Mouse (Mus musculus) lung, postnatal 0 days (tissue): Measurements from ENCODE around the gene Wscd1. TPM values are rescaled to one million over a fixed set of nuclear protein-coding genes. Genes with fewer than 3 reads are reported as not detected.

ENCODE experiments used
- ATAC-seq: fragments of 200-750 bp; cut with Nextera tagmentation; 2 replicates; pipeline ENCODE4 v1.8.0; 2017; ENCODE audit warnings: moderate library complexity
- DNase-seq: peaks from one replicate; pipeline ENCODE4 v3.0.0-alpha.2; 2016; ENCODE audit warnings: low spot score
- H3K27ac ChIP-seq: fragments of 300-500 bp; sonication (generic); 2 replicates; pipeline ENCODE4 v1.5.1; 2014; ENCODE audit warnings: antibody characterized with exemption, mild to moderate bottlenecking, low read length, mixed read lengths
- H3K27me3 ChIP-seq: fragments of 300-500 bp; sonication (generic); replicated peaks from 2 replicates; pipeline ENCODE4 v1.6.1; 2014; ENCODE audit warnings: low read length, mixed read lengths; ENCODE audit not compliant: insufficient read depth
- H3K36me3 ChIP-seq: fragments of 300-500 bp; sonication (generic); 2 replicates; pipeline ENCODE4 v1.6.1; 2014; ENCODE audit warnings: low read length, mixed read lengths; ENCODE audit not compliant: insufficient read depth
- H3K4me1 ChIP-seq: fragments of 300-500 bp; sonication (generic); 2 replicates; pipeline ENCODE4 v1.6.1; 2014; ENCODE audit warnings: antibody characterized with exemption, low read depth, low read length, mixed read lengths; ENCODE audit not compliant: insufficient read depth
- H3K4me2 ChIP-seq: fragments of 300-500 bp; sonication (generic); replicated peaks from 2 replicates; pipeline ENCODE4 v1.6.1; 2014; ENCODE audit warnings: low read depth, mild to moderate bottlenecking, low read length, moderate library complexity, mixed read lengths
- H3K4me3 ChIP-seq: fragments of 300-500 bp; sonication (generic); 2 replicates; pipeline ENCODE4 v1.5.1; 2014; ENCODE audit warnings: low read depth, low read length
- H3K9ac ChIP-seq: fragments of 300-500 bp; sonication (generic); replicated peaks from 2 replicates; pipeline ENCODE4 v1.6.1; 2014; ENCODE audit warnings: low read depth, mild to moderate bottlenecking
- H3K9me3 ChIP-seq: fragments of 300-500 bp; sonication (generic); 2 replicates; pipeline ENCODE4 v1.6.1; 2016; ENCODE audit warnings: low read length, mixed read lengths
- CTCF ChIP-seq: IDR thresholded peaks from 2 replicates; pipeline ENCODE4 v1.5.1; 2016; ENCODE audit warnings: antibody characterized with exemption, mild to moderate bottlenecking
- EP300 ChIP-seq: IDR thresholded peaks from 2 replicates; pipeline ENCODE4 v1.6.1; 2016; ENCODE audit warnings: antibody characterized with exemption, mild to moderate bottlenecking, control low read depth
- WGBS: fragments of 180-500 bp; shearing (Covaris S2); extraction: QIAGEN DNeasy Blood & Tissue Kit; methylation state at CpG from one replicate; pipeline ENCODE4 v1.1.7; 2014; 5-methylcytosine and 5-hydroxymethylcytosine counted together
- polyA plus RNA-seq: library from polyadenylated mRNA; unstranded; fragments of >200 nt; fragmentation: Nextera tagmentation; extraction: Ambion mirVana; gene quantifications from 2 replicates; pipeline ENCODE4 v1.2.1, GENCODE M21; 2015

Wscd1 gene
- polyA plus RNA-seq, 1 experiment from 2014 or later = 15.4 TPM

DNA sequence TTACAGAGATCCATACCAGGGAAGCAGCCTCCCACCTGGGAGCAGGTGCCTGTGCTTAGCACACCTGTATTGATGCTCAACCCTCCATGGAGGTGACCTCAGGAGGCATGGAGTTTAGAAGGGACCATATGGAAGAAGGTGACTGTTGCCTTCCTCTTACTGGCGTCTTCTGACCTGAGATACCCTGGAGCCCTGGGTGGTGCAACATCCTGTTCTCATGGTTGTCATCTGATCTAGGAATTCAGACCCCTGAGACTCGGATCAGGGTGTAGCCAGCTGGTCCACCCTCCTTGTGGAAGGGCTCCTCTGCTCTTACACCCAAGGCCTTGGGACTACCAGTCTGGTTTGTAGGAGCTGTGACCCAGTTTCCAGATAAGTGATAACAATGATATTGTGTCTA is 15.0 kb downstream of the Wscd1 start:
- WGBS = 67% methylated on average over 2 of the region's 2 CpGs
- TF ChIP-seq CTCF (no peak), EP300 (no peak)

GRCm38 (mm10) chr11:71765335-71765734 is 15.6 kb downstream of the Wscd1 start:
- Histone ChIP-seq H3K4me1 (no peaks in the 10 kb centered on the region), H3K4me2 (no peak overlapping the region), H3K9me3 (no peaks in the 10 kb centered on the region), H3K4me3 (no peak overlapping the region), H3K27ac (no peak overlapping the region), H3K36me3 (no peaks in the 10 kb centered on the region), H3K9ac (no peak overlapping the region), H3K27me3 (no peaks in the 10 kb centered on the region)
- TF ChIP-seq EP300 = no peak
- no peak for TF ChIP-seq CTCF
- DNase-seq = no peak
- ATAC-seq = no peak
- WGBS = 49% methylated on average over 6 of the region's 6 CpGs

More for the DNA sequence above, 15.0 kb downstream of the Wscd1 start:
- Histone ChIP-seq H3K9ac (no peak overlapping the region), H3K4me2 (no peak overlapping the region), H3K9me3 (no peaks in the 10 kb centered on the region), H3K4me3 (no peak overlapping the region), H3K27ac (no peak overlapping the region), H3K4me1 (no peaks in the 10 kb centered on the region), H3K36me3 (no peaks in the 10 kb centered on the region), H3K27me3 (no peaks in the 10 kb centered on the region)
- no peak for ATAC-seq
- DNase-seq = no peak

DNA sequence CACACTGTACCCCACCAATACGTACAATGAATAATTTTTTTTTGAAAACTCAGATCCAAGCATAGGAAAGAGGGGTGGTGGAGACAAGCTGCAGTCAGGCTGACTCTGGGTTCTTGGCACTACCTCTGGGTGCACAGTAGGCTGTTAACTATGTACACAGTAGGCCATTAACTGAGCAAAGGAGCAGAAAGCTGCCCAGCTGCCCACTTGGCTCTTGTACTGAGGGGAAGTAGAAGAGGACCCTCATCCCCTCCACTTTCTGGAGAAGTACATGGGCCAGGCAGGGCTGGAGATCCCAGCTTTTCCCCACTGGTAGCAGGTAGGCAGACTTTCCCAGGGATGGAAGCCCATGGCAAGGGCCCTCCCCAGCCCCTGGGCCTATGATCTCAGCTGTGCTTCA is 16.7 kb downstream of the Wscd1 start:
- no peak for DNase-seq
- no peak overlapping the region for H3K4me2 ChIP-seq
- H3K27ac ChIP-seq = no peak overlapping the region
- H3K27me3 ChIP-seq = no peaks in the 10 kb centered on the region
- H3K9ac ChIP-seq = no peak overlapping the region
- WGBS = 82% methylated on average over 1 of the region's 1 CpGs
- H3K4me3 ChIP-seq = no peak overlapping the region
- H3K36me3 ChIP-seq = no peaks in the 10 kb centered on the region
- no peak for TF ChIP-seq EP300
- TF ChIP-seq CTCF = no peak
- H3K9me3 ChIP-seq = no peaks in the 10 kb centered on the region
- no peaks in the 10 kb centered on the region for H3K4me1 ChIP-seq
- no peak for ATAC-seq

DNA sequence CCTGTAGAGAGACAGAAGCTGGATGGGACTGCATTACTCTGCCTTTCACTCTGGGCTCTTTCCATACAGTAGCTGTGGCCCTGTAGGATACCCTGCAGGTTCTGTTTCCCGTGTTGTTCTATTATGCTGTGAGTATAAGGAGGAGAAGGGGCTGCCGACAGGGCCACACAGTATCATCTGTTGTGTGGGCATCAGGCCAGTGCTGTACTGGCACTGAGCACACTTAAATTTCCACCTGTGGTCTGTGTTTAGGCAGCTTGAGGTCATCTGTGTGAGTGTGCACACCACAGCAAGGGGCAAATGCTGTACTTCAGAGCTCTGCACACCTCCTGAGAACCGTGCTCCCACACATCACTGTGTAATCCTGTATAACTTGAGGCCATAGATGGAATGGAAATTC is 18.0 kb downstream of the Wscd1 start:
- Histone ChIP-seq H3K4me1 (no peaks in the 10 kb centered on the region), H3K4me2 (no peak overlapping the region), H3K36me3 (no peaks in the 10 kb centered on the region), H3K4me3 (no peak overlapping the region), H3K27ac (no peak overlapping the region), H3K9me3 (no peaks in the 10 kb centered on the region), H3K27me3 (no peaks in the 10 kb centered on the region), H3K9ac (no peak overlapping the region)
- WGBS = 80% methylated on average over 3 of the region's 3 CpGs
- DNase-seq = no peak
- TF ChIP-seq EP300 (no peak), CTCF (no peak)
- no peak for ATAC-seq

- H3K9ac ChIP-seq = no peak overlapping the region
- no peak overlapping the region for H3K4me2 ChIP-seq
- H3K27ac ChIP-seq = no peak overlapping the region
- DNase-seq = no peak
- H3K4me1 ChIP-seq = no peaks in the 10 kb centered on the region
- 39% methylated on average over 8 of the region's 8 CpGs for WGBS
- H3K27me3 ChIP-seq = no peaks in the 10 kb centered on the region
- no peaks in the 10 kb centered on the region for H3K36me3 ChIP-seq
- no peak for ATAC-seq
- no peaks in the 10 kb centered on the region for H3K9me3 ChIP-seq
- TF ChIP-seq EP300 = no peak
- no peak for TF ChIP-seq CTCF
- no peak overlapping the region for H3K4me3 ChIP-seq
These were observed 20.0 kb downstream of the Wscd1 start for GRCm38 (mm10) chr11:71769744-71770143.

GRCm38 (mm10) chr11:71770479-71770878 is 20.8 kb downstream of the Wscd1 start:
- no peak overlapping the region for H3K27ac ChIP-seq
- WGBS = 54% methylated on average over 2 of the region's 2 CpGs
- no peaks in the 10 kb centered on the region for H3K36me3 ChIP-seq
- no peak for DNase-seq
- H3K27me3 ChIP-seq = no peaks in the 10 kb centered on the region
- H3K9me3 ChIP-seq = no peaks in the 10 kb centered on the region
- H3K4me1 ChIP-seq = no peaks in the 10 kb centered on the region
- no peak for ATAC-seq
- no peak for TF ChIP-seq CTCF
- no peak for TF ChIP-seq EP300
- H3K4me2 ChIP-seq = no peak overlapping the region
- no peak overlapping the region for H3K9ac ChIP-seq
- no peak overlapping the region for H3K4me3 ChIP-seq

GRCm38 (mm10) chr11:71771074-71771473 is 21.4 kb downstream of the Wscd1 start:
- H3K27me3 ChIP-seq = no peaks in the 10 kb centered on the region
- H3K36me3 ChIP-seq = no peaks in the 10 kb centered on the region
- no peaks in the 10 kb centered on the region for H3K4me1 ChIP-seq
- no peak overlapping the region for H3K4me2 ChIP-seq
- no peak overlapping the region for H3K4me3 ChIP-seq
- 77% methylated on average over 7 of the region's 7 CpGs for WGBS
- H3K9ac ChIP-seq = no peak overlapping the region
- no peak overlapping the region for H3K27ac ChIP-seq
- ATAC-seq = no peak
- H3K9me3 ChIP-seq = no peaks in the 10 kb centered on the region
- DNase-seq = no peak
- no peak for TF ChIP-seq EP300
- no peak for TF ChIP-seq CTCF
